Comparison of ENCODE assay signal across 8 mouse cellular contexts in genomic region chr5:38038274-38038673, GRCm38 (mm10). TPM values are rescaled to one million over a fixed set of nuclear protein-coding genes. Genes with fewer than 3 reads are reported as not detected.
DNase-seq lines count a peak whose midpoint lies in the region; ATAC-seq lines count a peak whose summit lies in the region.

No protein-coding gene starts in this region.

- H3K4me2 ChIP-seq in neural tube, embryonic 11.5 days (ENCODE audit: low read depth), result peak overlapping the region; percentile 42
- H3K4me2 ChIP-seq in heart, embryonic 13.5 days, result peak overlapping the region; percentile 78
- H3K4me2 ChIP-seq in limb, embryonic 12.5 days, result peak overlapping the region; percentile 86

- no peaks in the 10 kb centered on the region; the same call in 1 of the 2 replicates for H3K36me3 ChIP-seq in neural tube, embryonic 11.5 days (ENCODE audit: control insufficient read depth, insufficient read depth, low read length)
- H3K36me3 ChIP-seq in heart, embryonic 13.5 days, result peaks cover 12% of the 10 kb centered on the region
- peaks cover 13% of the 10 kb centered on the region; the same call in 1 of the 2 replicates for H3K36me3 ChIP-seq in limb, embryonic 12.5 days

- no peak for DNase-seq in neural tube, embryonic 11.5 days (ENCODE audit: low spot score)
- no peak for DNase-seq in neural tube, embryonic 10.5 days (ENCODE audit: extremely low spot score, low spot score)
- peak; percentile 22 for DNase-seq in c-Kit-positive CD71-positive TER-119-negative erythroid progenitor cells, embryonic 14.5 days (ENCODE audit: low read depth)
- peak; percentile 15 for DNase-seq in naive thymus-derived CD4-positive, alpha-beta T cell, adult 2 months (ENCODE audit: low read depth)
- DNase-seq in ovary, adult 18-20 months (ENCODE audit: low spot score), result no peak
- DNase-seq in urinary bladder, adult 18-20 months (ENCODE audit: low spot score in 2 of 2), result no peak

- WGBS in neural tube, embryonic 11.5 days, result 22% methylated on average over 9 of the region's 9 CpGs
- 16% methylated on average over 9 of the region's 9 CpGs for WGBS in heart, embryonic 13.5 days
- 22% methylated on average over 9 of the region's 9 CpGs for WGBS in limb, embryonic 12.5 days

- no peak for ATAC-seq in neural tube, embryonic 11.5 days (ENCODE audit: insufficient read depth, low FRiP score, low TSS enrichment)
- ATAC-seq in heart, embryonic 13.5 days (ENCODE audit: extremely low read depth, insufficient number of reproducible peaks, low FRiP score, low TSS enrichment), result no peak
- no peak for ATAC-seq in limb, embryonic 12.5 days (ENCODE audit: insufficient number of reproducible peaks, insufficient read depth, low FRiP score, low TSS enrichment, low read depth)

- no peaks in the 10 kb centered on the region for H3K9me3 ChIP-seq in neural tube, embryonic 11.5 days (ENCODE audit: control insufficient read depth, low read length)
- no peaks in the 10 kb centered on the region for H3K9me3 ChIP-seq in heart, embryonic 13.5 days
- no peaks in the 10 kb centered on the region for H3K9me3 ChIP-seq in limb, embryonic 12.5 days

- H3K4me1 ChIP-seq in neural tube, embryonic 11.5 days (ENCODE audit: control insufficient read depth, insufficient read depth, low read length), result peaks cover 3% of the 10 kb centered on the region; the same call in 1 of the 2 replicates
- peaks cover 16% of the 10 kb centered on the region for H3K4me1 ChIP-seq in heart, embryonic 13.5 days
- H3K4me1 ChIP-seq in limb, embryonic 12.5 days (replicated peaks), result peaks cover 13% of the 10 kb centered on the region

- no peaks in the 10 kb centered on the region for H3K27me3 ChIP-seq in neural tube, embryonic 11.5 days (ENCODE audit: control insufficient read depth, insufficient read depth, low read length)
- peaks cover 3% of the 10 kb centered on the region for H3K27me3 ChIP-seq in heart, embryonic 13.5 days (replicated peaks)
- H3K27me3 ChIP-seq in limb, embryonic 12.5 days, result peaks cover 10% of the 10 kb centered on the region

- H3K9ac ChIP-seq in neural tube, embryonic 11.5 days (ENCODE audit: low read length), result peak overlapping the region; percentile 83; the same call in 1 of the 2 replicates
- H3K9ac ChIP-seq in heart, embryonic 13.5 days, result peak overlapping the region; percentile 91
- peak overlapping the region; percentile 83 for H3K9ac ChIP-seq in limb, embryonic 12.5 days (replicated peaks)

- H3K4me3 ChIP-seq in neural tube, embryonic 11.5 days (ENCODE audit: low read depth, low read length), result peak overlapping the region; percentile 87
- H3K4me3 ChIP-seq in heart, embryonic 13.5 days, result peak overlapping the region; percentile 94
- H3K4me3 ChIP-seq in limb, embryonic 12.5 days (replicated peaks), result peak overlapping the region; percentile 87

- H3K27ac ChIP-seq in neural tube, embryonic 11.5 days (ENCODE audit: low read depth, low read length), result no peak overlapping the region
- no peak overlapping the region for H3K27ac ChIP-seq in heart, embryonic 13.5 days (replicated peaks)
- no peak overlapping the region for H3K27ac ChIP-seq in limb, embryonic 12.5 days

RNA-seq across cellular contexts. Expression of gene Stx18, which starts 0.3 kb away (rescaled TPM):
- 42.9 and 53.2 TPM in 2 replicates for polyA plus RNA-seq in neural tube, embryonic 11.5 days (2014; fragmentation: Nextera tagmentation; extraction: Ambion mirVana)
- polyA plus RNA-seq in heart, embryonic 13.5 days (2015; fragmentation: Nextera tagmentation; extraction: Ambion mirVana), result 26.3 and 28.0 TPM in 2 replicates
- polyA plus RNA-seq in limb, embryonic 12.5 days (2016; fragmentation: Nextera tagmentation; extraction: Ambion mirVana), result 62.1 and 65.3 TPM in 2 replicates

Comparison
In these comparisons a context has a peak if more than half of its experiments do, and no peak if none do; other contexts are left out.
1. DNase-seq: peak in c-Kit-positive CD71-positive TER-119-negative erythroid progenitor cells, embryonic 14.5 days (single experiment) and naive thymus-derived CD4-positive, alpha-beta T cell, adult 2 months (single experiment); none in neural tube, embryonic 11.5 days (single experiment), neural tube, embryonic 10.5 days (single experiment), ovary, adult 18-20 months (single experiment) and urinary bladder, adult 18-20 months (0 of 2).
2. Peak in every context shown above with its lines, with median percentiles within 50 percentile points of each other: H3K4me2 ChIP-seq, H3K4me3 ChIP-seq and H3K9ac ChIP-seq.